Mouse (Mus musculus): ENCODE results near the gene Ttll6. TPM values are rescaled to one million over a fixed set of nuclear protein-coding genes. Genes with fewer than 3 reads are reported as not detected.
"Not testable (repeated sequence)": the region's sequence is repeated elsewhere in the genome, so short reads cannot be mapped to it uniquely, and the experiment has no call there.

The Ttll6 gene
- polyA plus RNA-seq, 1 experiment from 2014 or later: 0.25 TPM

DNA sequence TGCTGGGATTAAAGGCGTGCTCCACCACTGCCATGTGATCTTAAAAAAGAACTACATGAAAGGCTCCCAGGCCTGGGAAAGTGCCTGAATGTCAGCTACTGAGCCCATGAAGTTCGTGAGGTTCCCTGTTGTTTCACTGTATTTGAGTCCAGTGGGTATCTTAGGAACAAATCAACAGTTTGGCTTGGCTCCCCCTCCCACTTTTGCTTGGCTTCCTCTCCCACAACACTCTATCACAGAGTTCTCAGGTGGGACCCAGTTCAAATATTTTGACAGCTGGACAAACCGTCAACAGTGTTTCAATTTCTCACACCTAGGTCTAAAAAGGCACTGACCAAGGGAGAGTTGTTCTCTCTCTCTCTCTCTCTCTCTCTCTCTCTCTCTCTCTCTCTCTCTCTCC lies 14.2 kb upstream of the Ttll6 start:
- no peak overlapping the region for H3K4me2 ChIP-seq (replicated peaks)
- 65% methylated on average over 3 of the region's 3 CpGs for WGBS
- H3K9ac ChIP-seq (replicated peaks): no peak overlapping the region
- no peaks in the 10 kb centered on the region for H3K36me3 ChIP-seq
- ATAC-seq (replicated peaks): no peak
- H3K9me3 ChIP-seq: no peaks in the 10 kb centered on the region
- peaks cover 23% of the 10 kb centered on the region for H3K27me3 ChIP-seq
- H3K4me1 ChIP-seq: peaks cover 7% of the 10 kb centered on the region
- no peak overlapping the region for H3K27ac ChIP-seq (replicated peaks)
- H3K4me3 ChIP-seq: no peak overlapping the region

DNA sequence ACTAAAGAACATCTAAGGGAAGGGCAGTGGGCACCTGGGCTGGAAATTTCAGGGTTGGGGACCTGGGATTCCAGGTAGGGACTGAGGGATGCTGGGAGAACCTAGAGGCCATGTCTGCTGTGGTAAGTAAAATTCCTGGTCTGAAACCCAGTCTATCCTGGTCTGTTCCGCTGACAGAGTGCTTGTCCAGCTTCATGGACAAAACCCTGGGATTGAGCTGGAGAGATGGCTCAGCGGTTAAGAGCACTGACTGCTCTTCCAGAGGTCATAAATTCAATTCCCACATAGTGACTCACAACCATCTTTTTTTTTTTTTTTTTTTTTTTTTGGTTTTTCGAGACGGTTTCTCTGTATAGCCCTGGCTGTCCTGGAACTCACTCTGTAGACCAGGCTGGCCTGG lies 10.8 kb upstream of the Ttll6 start:
- not testable (repeated sequence) for H3K9ac ChIP-seq (replicated peaks); H3K9me3 ChIP-seq; H3K4me3 ChIP-seq; H3K27ac ChIP-seq (replicated peaks); H3K4me2 ChIP-seq (replicated peaks); H3K36me3 ChIP-seq; ATAC-seq (replicated peaks)
- peaks cover 43% of the 10 kb centered on the region for H3K27me3 ChIP-seq
- WGBS: 79% methylated on average over 4 of the region's 4 CpGs
- peaks cover 12% of the 10 kb centered on the region for H3K4me1 ChIP-seq

DNA sequence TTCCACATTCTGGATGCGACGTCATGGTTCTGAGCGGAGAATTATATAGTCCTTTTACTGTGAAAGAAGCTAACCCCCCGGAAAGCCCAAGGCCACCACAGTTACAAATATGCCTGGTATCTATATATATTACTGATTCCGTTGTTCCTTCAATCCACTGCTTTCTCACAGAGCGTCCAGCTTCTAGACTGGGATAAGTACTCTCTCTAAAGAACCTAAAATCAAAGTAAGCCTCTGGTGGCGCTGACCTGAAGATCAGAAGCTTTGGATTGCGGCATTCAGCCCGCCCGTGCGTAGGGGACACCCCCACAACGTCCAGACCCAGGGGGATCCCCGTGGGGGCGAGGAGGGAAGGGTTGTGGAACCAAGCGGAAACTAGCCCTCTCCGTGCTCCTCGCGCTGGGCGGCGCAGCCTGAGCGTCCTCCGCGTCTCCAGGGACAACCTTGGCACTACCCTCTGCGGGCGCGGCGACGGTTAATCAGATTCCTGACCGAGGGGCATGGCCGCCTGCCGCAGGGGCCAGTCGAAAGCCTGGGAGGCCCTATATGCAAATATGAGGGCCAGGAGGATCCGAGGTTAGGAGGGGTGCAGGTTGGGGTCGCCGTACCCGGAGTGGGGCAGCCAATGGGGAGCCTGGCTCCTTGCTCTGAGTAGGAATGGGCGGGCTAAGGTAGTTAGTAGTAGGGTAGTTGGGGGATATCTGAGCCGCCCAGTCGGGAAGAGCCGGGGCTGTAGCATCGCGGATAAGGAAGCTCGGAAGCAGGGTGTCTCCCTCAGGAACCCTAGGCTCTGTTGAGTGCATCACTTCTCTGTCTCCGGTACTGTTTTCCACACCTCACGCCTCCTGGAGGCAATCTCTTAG lies 9.3 kb upstream of the Ttll6 start:
- 2% methylated on average over 45 of the region's 45 CpGs for WGBS
- ATAC-seq (replicated peaks): 0 out of 2 replicates have a peak, but pooled peaks have one; percentile 29
- peaks cover 43% of the 10 kb centered on the region for H3K27me3 ChIP-seq

DNA sequence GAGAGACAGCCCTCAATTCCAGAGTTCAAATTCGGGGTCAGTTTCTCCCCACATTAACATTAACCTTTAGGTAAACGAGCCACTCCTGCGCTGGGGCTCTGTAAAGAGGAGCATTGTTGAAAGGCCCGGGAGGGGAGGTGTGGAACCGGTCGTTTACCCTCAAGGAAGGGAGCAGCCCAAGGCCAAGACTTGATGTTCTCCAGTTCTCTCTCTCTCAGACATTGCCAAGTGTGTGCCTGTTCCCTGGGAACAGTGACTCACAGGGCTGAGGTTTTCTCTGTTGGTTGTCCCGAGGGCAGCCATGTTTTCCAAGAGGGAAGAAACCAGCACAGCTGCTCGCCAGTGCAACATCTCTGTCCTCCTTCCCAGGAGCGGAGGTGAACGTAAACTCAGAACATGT lies 3.0 kb upstream of the Ttll6 start:
- Histone ChIP-seq H3K9ac (replicated peaks) (no peak overlapping the region), H3K4me3 (no peak overlapping the region), H3K4me2 (replicated peaks) (no peak overlapping the region), H3K4me1 (no peaks in the 10 kb centered on the region), H3K9me3 (no peaks in the 10 kb centered on the region), H3K27me3 (peaks cover 14% of the 10 kb centered on the region; the same call in 1 of the 2 replicates), H3K27ac (replicated peaks) (no peak overlapping the region), H3K36me3 (no peaks in the 10 kb centered on the region)
- ATAC-seq (replicated peaks): no peak
- WGBS: 62% methylated on average over 10 of the region's 10 CpGs

More for the DNA sequence above, 9.3 kb upstream of the Ttll6 start:
- Histone ChIP-seq H3K9ac (replicated peaks) (peak overlapping the region; percentile 17; the same call in 1 of the 2 replicates), H3K27ac (replicated peaks) (no peak overlapping the region), H3K4me1 (peaks cover 12% of the 10 kb centered on the region), H3K4me2 (replicated peaks) (peak overlapping the region; percentile 64), H3K9me3 (no peaks in the 10 kb centered on the region), H3K4me3 (peak overlapping the region; percentile 39), H3K36me3 (no peaks in the 10 kb centered on the region)

DNA sequence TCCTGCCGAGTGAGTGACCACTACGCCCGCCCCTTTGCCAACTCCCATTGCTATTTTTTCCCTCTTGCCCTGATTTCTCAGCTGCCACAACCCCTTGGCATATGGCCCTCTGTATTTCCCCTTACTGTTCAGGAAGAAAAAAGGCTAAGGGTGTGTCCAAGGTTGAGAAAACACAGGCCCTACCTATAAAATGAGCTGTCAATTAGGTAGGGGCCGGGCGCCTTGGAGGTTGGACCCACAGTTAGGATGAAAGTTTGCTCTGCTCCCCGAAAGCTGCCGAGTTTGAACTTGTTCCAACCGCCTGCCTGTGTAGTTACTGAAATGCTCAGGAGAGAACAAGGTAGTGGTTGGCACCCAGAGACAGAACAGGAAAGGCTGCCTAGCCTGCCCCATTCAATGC lies 2.3 kb downstream of the Ttll6 start:
- H3K36me3 ChIP-seq: no peaks in the 10 kb centered on the region
- H3K9ac ChIP-seq (replicated peaks): no peak overlapping the region
- H3K4me1 ChIP-seq: no peaks in the 10 kb centered on the region
- no peak overlapping the region for H3K27ac ChIP-seq (replicated peaks)
- ATAC-seq (replicated peaks): no peak
- H3K9me3 ChIP-seq: no peaks in the 10 kb centered on the region
- H3K27me3 ChIP-seq: peaks cover 5% of the 10 kb centered on the region; the same call in 1 of the 2 replicates
- H3K4me3 ChIP-seq: no peak overlapping the region
- H3K4me2 ChIP-seq (replicated peaks): no peak overlapping the region
- 85% methylated on average over 8 of the region's 8 CpGs for WGBS

DNA sequence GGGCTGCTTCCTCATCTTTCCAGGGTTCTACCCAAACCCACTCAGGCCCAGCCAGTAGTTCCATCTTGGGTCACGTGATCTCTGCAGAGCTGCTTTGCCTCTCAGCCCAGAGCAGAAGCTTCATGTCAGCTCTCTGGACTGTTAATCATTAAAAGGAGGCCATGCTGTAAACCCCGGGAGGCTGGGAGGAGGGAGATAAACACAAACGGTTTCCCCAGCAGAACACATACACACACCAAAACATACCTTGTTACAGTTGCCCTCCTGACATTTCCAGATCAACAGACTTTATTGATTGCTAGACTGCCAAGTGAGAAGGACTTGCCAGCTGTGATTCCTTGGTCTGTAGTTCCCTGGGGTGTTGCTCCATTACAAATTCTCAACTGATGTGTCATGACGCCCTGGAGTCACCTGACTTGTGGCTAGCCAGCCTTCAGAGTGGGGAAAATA lies 7.2 kb downstream of the Ttll6 start:
- H3K27me3 ChIP-seq: peaks cover 13% of the 10 kb centered on the region
- H3K27ac ChIP-seq (replicated peaks): no peak overlapping the region
- no peaks in the 10 kb centered on the region for H3K36me3 ChIP-seq
- 57% methylated on average over 4 of the region's 4 CpGs for WGBS
- ATAC-seq (replicated peaks): no peak
- H3K4me1 ChIP-seq: no peaks in the 10 kb centered on the region
- no peak overlapping the region for H3K9ac ChIP-seq (replicated peaks)
- no peaks in the 10 kb centered on the region for H3K9me3 ChIP-seq
- no peak overlapping the region for H3K4me2 ChIP-seq (replicated peaks)
- no peak overlapping the region for H3K4me3 ChIP-seq

DNA sequence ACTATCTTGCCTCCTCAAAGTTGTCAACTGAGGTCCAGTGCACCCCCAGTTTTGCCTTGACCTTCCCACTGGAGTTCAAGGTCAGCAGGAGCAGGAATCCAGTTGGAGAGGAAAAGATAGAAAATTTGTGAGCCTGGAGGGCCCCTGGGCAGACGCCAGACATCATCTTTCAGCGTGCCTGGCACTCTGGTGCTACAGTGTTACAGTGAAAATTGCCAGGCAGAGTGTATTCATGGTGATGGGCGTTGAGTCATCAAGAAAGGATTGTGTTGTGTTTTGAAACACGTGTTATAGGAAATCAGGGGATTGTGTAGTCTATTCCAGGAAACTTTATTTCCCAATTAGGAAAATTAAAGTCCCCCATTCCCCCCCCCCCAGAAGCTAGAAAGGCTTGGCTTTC lies 10.2 kb downstream of the Ttll6 start:
- Histone ChIP-seq H3K4me3 (no peak overlapping the region), H3K4me1 (no peaks in the 10 kb centered on the region), H3K4me2 (replicated peaks) (no peak overlapping the region), H3K9me3 (no peaks in the 10 kb centered on the region), H3K27ac (replicated peaks) (no peak overlapping the region), H3K27me3 (peaks cover 31% of the 10 kb centered on the region), H3K36me3 (no peaks in the 10 kb centered on the region), H3K9ac (replicated peaks) (no peak overlapping the region)
- WGBS: 50% methylated on average over 4 of the region's 4 CpGs
- ATAC-seq (replicated peaks): no peak

DNA sequence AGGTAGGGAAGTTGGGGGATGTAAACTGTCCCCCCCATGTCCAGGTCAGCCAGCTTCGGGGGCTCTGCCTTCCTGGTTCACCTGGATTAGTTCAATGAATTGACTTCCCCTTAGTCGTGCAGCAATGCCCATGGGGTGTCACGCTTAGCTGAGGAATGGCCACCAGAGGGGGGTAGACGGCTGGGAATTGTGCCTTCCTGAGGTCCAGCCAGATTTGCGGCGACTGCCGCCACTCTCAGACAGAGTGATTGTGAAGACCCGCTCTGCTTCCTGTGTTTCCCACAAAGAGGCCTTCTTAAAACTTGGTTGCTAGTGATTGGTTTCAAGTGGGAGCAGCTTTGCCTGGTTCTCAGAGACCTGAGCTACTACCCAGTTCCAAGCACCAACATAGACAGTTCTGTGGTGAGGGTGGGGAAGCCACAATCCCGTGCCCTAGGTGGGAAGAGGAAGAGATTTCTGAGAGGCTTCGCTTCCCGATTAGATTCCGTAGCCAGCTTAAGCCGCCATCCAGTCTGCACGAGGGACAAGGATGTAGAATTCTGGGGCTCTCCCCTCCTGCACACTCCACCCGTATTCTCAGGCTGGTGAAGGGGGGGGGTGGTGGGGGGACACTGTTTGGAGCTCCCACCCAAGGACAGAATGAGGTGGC lies 12.2 kb downstream of the Ttll6 start:
- Histone ChIP-seq H3K4me2 (replicated peaks) (0 out of 2 replicates have a peak overlapping the region, but pooled peaks have one; percentile 19), H3K9me3 (no peaks in the 10 kb centered on the region), H3K27ac (replicated peaks) (no peak overlapping the region), H3K9ac (replicated peaks) (no peak overlapping the region), H3K4me3 (no peak overlapping the region), H3K27me3 (peaks cover 31% of the 10 kb centered on the region), H3K36me3 (no peaks in the 10 kb centered on the region), H3K4me1 (no peaks in the 10 kb centered on the region)
- ATAC-seq (replicated peaks): no peak
- WGBS: 1% methylated on average over 15 of the region's 15 CpGs

DNA sequence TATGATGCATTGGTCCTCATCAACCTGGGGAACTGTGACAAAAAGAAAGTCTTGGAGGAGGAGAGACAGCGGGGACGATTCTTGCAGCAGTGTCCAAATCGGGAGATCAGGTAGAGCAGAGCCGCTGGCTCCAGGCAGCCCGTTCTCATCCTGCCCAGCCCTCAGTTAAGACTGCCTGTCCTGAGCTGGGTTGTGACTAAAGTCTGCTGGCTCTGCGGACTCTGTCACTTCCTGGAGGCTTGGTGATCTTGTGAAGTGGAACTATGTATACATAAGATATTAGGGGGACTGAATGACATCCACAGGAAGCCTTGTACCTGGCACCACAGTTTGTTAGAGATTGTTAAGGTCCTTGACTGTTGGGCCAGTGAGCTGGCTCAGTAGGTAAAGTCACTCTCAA lies 13.9 kb downstream of the Ttll6 start:
- Histone ChIP-seq H3K27ac (replicated peaks) (no peak overlapping the region), H3K9me3 (no peaks in the 10 kb centered on the region), H3K4me2 (replicated peaks) (no peak overlapping the region), H3K4me1 (no peaks in the 10 kb centered on the region), H3K9ac (replicated peaks) (no peak overlapping the region), H3K4me3 (no peak overlapping the region), H3K27me3 (peaks cover 31% of the 10 kb centered on the region), H3K36me3 (no peaks in the 10 kb centered on the region)
- 77% methylated on average over 6 of the region's 6 CpGs for WGBS
- ATAC-seq (replicated peaks): no peak

DNA sequence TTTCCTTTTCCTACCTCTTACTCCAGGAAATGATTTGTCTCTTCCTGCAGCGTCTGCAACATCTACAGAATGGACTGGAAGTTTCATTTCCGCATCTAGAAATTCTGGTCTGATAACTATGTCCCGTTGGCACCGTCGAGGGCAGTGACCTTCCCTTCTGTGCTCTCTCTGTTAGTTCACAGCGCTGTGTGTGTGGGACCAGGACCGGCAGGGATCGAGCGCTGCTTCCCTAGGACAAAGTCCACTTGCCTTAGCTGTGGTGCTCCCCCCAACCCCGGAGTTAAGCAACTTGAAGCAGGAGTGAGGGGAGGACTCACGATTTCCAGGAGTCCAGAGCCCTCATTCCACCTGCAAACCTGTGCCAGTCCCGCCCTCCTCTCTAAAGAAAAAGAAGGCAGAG lies 31.2 kb downstream of the Ttll6 start:
- no peak for ATAC-seq (replicated peaks)
- no peaks in the 10 kb centered on the region for H3K9me3 ChIP-seq

DNA sequence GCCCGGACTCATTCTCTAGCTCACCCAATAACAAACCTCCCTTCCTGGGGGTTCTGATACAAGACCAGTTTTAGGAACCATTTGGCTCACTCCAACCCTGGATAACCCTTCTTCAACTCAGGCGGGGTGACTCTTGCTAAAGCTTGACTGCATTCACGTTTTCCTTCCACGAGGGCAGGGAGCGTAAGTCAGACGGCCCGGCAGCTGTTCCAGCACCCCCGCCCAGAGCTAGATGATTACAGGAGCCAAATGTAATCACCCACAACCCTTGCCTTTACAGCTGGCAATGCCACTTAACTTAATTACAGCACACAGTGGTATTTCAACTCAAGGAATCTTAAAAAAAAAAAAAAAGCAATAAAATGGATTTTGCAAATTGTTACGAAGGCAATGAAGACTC lies 34.5 kb downstream of the Ttll6 start:
- Histone ChIP-seq H3K4me2 (replicated peaks) (no peak overlapping the region), H3K4me1 (no peaks in the 10 kb centered on the region), H3K4me3 (no peak overlapping the region), H3K27me3 (peaks cover 98% of the 10 kb centered on the region), H3K27ac (replicated peaks) (no peak overlapping the region), H3K9ac (replicated peaks) (no peak overlapping the region), H3K9me3 (no peaks in the 10 kb centered on the region), H3K36me3 (no peaks in the 10 kb centered on the region)
- WGBS: 34% methylated on average over 9 of the region's 9 CpGs
- no peak for ATAC-seq (replicated peaks)

More for the DNA sequence above, 31.2 kb downstream of the Ttll6 start:
- no peak overlapping the region for H3K4me2 ChIP-seq (replicated peaks)
- H3K4me1 ChIP-seq: no peaks in the 10 kb centered on the region
- H3K36me3 ChIP-seq: no peaks in the 10 kb centered on the region
- H3K9ac ChIP-seq (replicated peaks): no peak overlapping the region
- WGBS: 63% methylated on average over 12 of the region's 12 CpGs
- no peak overlapping the region for H3K4me3 ChIP-seq
- H3K27me3 ChIP-seq: peaks cover 75% of the 10 kb centered on the region
- H3K27ac ChIP-seq (replicated peaks): no peak overlapping the region

DNA sequence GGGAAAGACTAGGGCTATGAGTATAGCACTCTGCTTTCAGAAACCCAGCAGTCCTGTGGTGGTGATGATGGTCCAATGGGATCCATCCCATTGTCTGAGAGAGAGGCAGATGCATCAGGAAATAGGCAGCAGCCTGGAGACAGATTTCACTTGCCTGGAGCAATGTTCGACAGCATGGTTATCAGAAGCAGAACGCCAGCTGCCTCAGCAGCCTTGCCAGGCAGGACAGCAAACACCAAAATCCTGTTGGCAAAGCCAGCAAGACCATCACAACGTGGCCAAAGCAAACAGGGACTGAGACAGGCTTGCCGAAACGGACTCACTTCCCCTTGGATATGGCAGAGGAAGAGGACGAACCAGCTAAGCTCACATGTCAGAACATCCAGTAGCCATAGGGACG lies 35.4 kb downstream of the Ttll6 start:
- ATAC-seq (replicated peaks): no peak
- Histone ChIP-seq H3K4me2 (replicated peaks) (no peak overlapping the region), H3K4me3 (no peak overlapping the region), H3K27ac (replicated peaks) (no peak overlapping the region), H3K36me3 (no peaks in the 10 kb centered on the region), H3K4me1 (no peaks in the 10 kb centered on the region), H3K9ac (replicated peaks) (no peak overlapping the region), H3K27me3 (peaks cover 99% of the 10 kb centered on the region), H3K9me3 (no peaks in the 10 kb centered on the region)
- WGBS: 12% methylated on average over 7 of the region's 7 CpGs
